Mouse (Mus musculus) 416B (cell line): ENCODE measurements around the gene Zfp536.

Source experiments
- DNase-seq: peaks from one replicate; pipeline ENCODE4 v3.0.0; 2011; ENCODE audit warnings: low read depth

Gene Zfp536

GRCm38 (mm10) chr7:37689561-37690305 lies 83.7 kb downstream of the Zfp536 start:
- no peak for DNase-seq

- no peak for DNase-seq
Observed at GRCm38 (mm10) chr7:37689107-37689511, 84.3 kb downstream of the Zfp536 start.

GRCm38 (mm10) chr7:37686366-37686765 lies 87.1 kb downstream of the Zfp536 start:
- DNase-seq: no peak

- no peak for DNase-seq
Observed at GRCm38 (mm10) chr7:37685247-37685646, 88.2 kb downstream of the Zfp536 start.

- DNase-seq: no peak
Observed at GRCm38 (mm10) chr7:37681335-37681734, 92.1 kb downstream of the Zfp536 start.

- no peak for DNase-seq
Observed at GRCm38 (mm10) chr7:37663676-37664365, 109.6 kb downstream of the Zfp536 start.

GRCm38 (mm10) chr7:37648671-37649070 lies 124.8 kb downstream of the Zfp536 start:
- no peak for DNase-seq

GRCm38 (mm10) chr7:37647917-37648615 lies 125.4 kb downstream of the Zfp536 start:
- DNase-seq: no peak

GRCm38 (mm10) chr7:37639740-37640397 lies 133.6 kb downstream of the Zfp536 start:
- DNase-seq: no peak

GRCm38 (mm10) chr7:37634812-37635211 lies 138.6 kb downstream of the Zfp536 start:
- DNase-seq: no peak

GRCm38 (mm10) chr7:37630410-37630809 lies 143.0 kb downstream of the Zfp536 start:
- DNase-seq: no peak

- DNase-seq: no peak
Observed at GRCm38 (mm10) chr7:37627897-37628510, 145.4 kb downstream of the Zfp536 start.

GRCm38 (mm10) chr7:37625758-37626157 lies 147.7 kb downstream of the Zfp536 start:
- DNase-seq: no peak

GRCm38 (mm10) chr7:37624759-37625340 lies 148.6 kb downstream of the Zfp536 start:
- no peak for DNase-seq

- DNase-seq: no peak
Observed at GRCm38 (mm10) chr7:37623903-37624758, 149.3 kb downstream of the Zfp536 start.

- no peak for DNase-seq
Observed at GRCm38 (mm10) chr7:37619254-37619653, 154.2 kb downstream of the Zfp536 start.

GRCm38 (mm10) chr7:37617880-37618279 lies 155.6 kb downstream of the Zfp536 start:
- DNase-seq: no peak

GRCm38 (mm10) chr7:37615932-37616331 lies 157.5 kb downstream of the Zfp536 start:
- DNase-seq: no peak

GRCm38 (mm10) chr7:37614381-37614780 lies 159.1 kb downstream of the Zfp536 start:
- no peak for DNase-seq

- no peak for DNase-seq
Observed at GRCm38 (mm10) chr7:37608556-37608955, 164.9 kb downstream of the Zfp536 start.

- no peak for DNase-seq
Observed at GRCm38 (mm10) chr7:37607906-37608305, 165.5 kb downstream of the Zfp536 start.
